Mouse (Mus musculus) intestine, postnatal 0 days (tissue): ENCODE measurements around the gene Pdk4. TPM values are rescaled to one million over a fixed set of nuclear protein-coding genes. Genes with fewer than 3 reads are reported as not detected.

Source experiments
- ATAC-seq: fragments of 200-750 bp; cut with Nextera tagmentation; 2 replicates; pipeline ENCODE4 v1.8.0; 2017; ENCODE audit warnings: mild to moderate bottlenecking, moderate TSS enrichment, moderate library complexity
- H3K27ac ChIP-seq: fragments of 300-500 bp; sonication (generic); 2 replicates; pipeline ENCODE4 v1.5.1; 2014; ENCODE audit warnings: mild to moderate bottlenecking, low read depth, low read length, moderate library complexity
- H3K27me3 ChIP-seq: fragments of 300-500 bp; sonication (generic); replicated peaks from 2 replicates; pipeline ENCODE4 v1.6.1; 2014; ENCODE audit warnings: low read length, mixed read lengths; ENCODE audit not compliant: control insufficient read depth, insufficient read depth
- H3K36me3 ChIP-seq: fragments of 300-500 bp; sonication (generic); 2 replicates; pipeline ENCODE4 v1.6.1; 2014; ENCODE audit warnings: mild to moderate bottlenecking, moderate library complexity; ENCODE audit not compliant: control insufficient read depth, insufficient read depth
- H3K4me1 ChIP-seq: fragments of 300-500 bp; sonication (generic); replicated peaks from 2 replicates; pipeline ENCODE4 v1.6.1; 2014; ENCODE audit warnings: antibody characterized with exemption, low read length, mixed read lengths; ENCODE audit not compliant: control insufficient read depth, insufficient read depth
- H3K4me2 ChIP-seq: fragments of 300-500 bp; sonication (generic); replicated peaks from 2 replicates; pipeline ENCODE4 v1.6.1; 2014; ENCODE audit warnings: low read depth, mild to moderate bottlenecking, moderate library complexity
- H3K4me3 ChIP-seq: fragments of 300-500 bp; sonication (generic); 2 replicates; pipeline ENCODE4 v1.5.1; 2014; ENCODE audit warnings: low read depth, low read length
- H3K9ac ChIP-seq: fragments of 300-500 bp; sonication (generic); 2 replicates; pipeline ENCODE4 v1.6.1; 2014; ENCODE audit warnings: mild to moderate bottlenecking, low read depth, low read length
- H3K9me3 ChIP-seq: fragments of 300-500 bp; sonication (generic); 2 replicates; pipeline ENCODE4 v1.6.1; 2016; ENCODE audit warnings: mixed run types; ENCODE audit not compliant: control insufficient read depth
- CTCF ChIP-seq: sonication (generic); IDR thresholded peaks from 2 replicates; pipeline ENCODE4 v1.5.1; 2016; ENCODE audit warnings: low read depth, mild to moderate bottlenecking, control low read depth, antibody characterized with exemption, moderate library complexity
- WGBS: fragments of 180-500 bp; shearing (Covaris S2); extraction: QIAGEN DNeasy Blood & Tissue Kit; methylation state at CpG from one replicate; pipeline ENCODE4 v1.1.7; 2014; 5-methylcytosine and 5-hydroxymethylcytosine counted together
- polyA plus RNA-seq: library from polyadenylated mRNA; unstranded; fragments of >200 nt; fragmentation: Nextera tagmentation; extraction: Ambion mirVana; gene quantifications from 2 replicates; pipeline ENCODE4 v1.2.1, GENCODE M21; 2015

Pdk4 gene
- polyA plus RNA-seq, 1 experiment from 2014 or later = 23.4 TPM

- ATAC-seq = no peak
- H3K36me3 ChIP-seq = no peaks in the 10 kb centered on the region
- peaks cover 8% of the 10 kb centered on the region; the same call in 1 of the 2 replicates for H3K4me1 ChIP-seq
- H3K27me3 ChIP-seq = no peaks in the 10 kb centered on the region
- no peaks in the 10 kb centered on the region for H3K9me3 ChIP-seq
- H3K9ac ChIP-seq = no peak overlapping the region
- H3K4me2 ChIP-seq = no peak overlapping the region
- H3K27ac ChIP-seq = no peak overlapping the region
- WGBS = 77% methylated on average over 5 of the region's 5 CpGs
- no peak for TF ChIP-seq CTCF
- no peak overlapping the region for H3K4me3 ChIP-seq
Observed at GRCm38 (mm10) chr6:5507821-5508220, 11.7 kb upstream of the Pdk4 start.

- 94% methylated on average over 3 of the region's 3 CpGs for WGBS
Observed at GRCm38 (mm10) chr6:5506271-5506670, 10.2 kb upstream of the Pdk4 start.

DNA sequence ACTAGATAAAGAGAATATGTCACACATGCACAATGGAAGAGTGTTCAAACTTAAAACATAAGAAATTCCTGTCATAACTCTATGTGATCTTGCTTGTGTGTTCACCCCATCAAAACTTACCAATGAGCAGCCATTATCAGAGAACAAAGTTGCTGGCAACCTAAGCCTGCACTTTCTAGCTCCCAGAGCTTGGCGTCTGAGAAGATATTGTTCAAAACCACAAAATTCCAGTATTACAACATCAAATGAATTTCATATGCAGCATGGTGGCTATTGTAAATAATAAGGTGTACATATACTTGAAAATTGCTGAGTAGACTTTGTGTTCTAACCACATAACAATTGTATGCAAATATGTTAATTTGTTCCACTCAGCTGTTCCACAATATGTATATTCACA, 6.7 kb upstream of the Pdk4 start:
- no peak overlapping the region for H3K9ac ChIP-seq
- no peak overlapping the region for H3K4me2 ChIP-seq
- no peaks in the 10 kb centered on the region for H3K36me3 ChIP-seq
- no peak for TF ChIP-seq CTCF
- 93% methylated on average over 1 of the region's 1 CpGs for WGBS
- H3K4me3 ChIP-seq = no peak overlapping the region
- H3K4me1 ChIP-seq = no peaks in the 10 kb centered on the region
- no peaks in the 10 kb centered on the region for H3K9me3 ChIP-seq
- no peak overlapping the region for H3K27ac ChIP-seq
- ATAC-seq = no peak
- no peaks in the 10 kb centered on the region for H3K27me3 ChIP-seq

More at GRCm38 (mm10) chr6:5506271-5506670, 10.2 kb upstream of the Pdk4 start:
- Histone ChIP-seq H3K4me1 (peaks cover 8% of the 10 kb centered on the region; the same call in 1 of the 2 replicates), H3K36me3 (no peaks in the 10 kb centered on the region), H3K27me3 (no peaks in the 10 kb centered on the region), H3K9me3 (no peaks in the 10 kb centered on the region), H3K4me3 (no peak overlapping the region), H3K27ac (no peak overlapping the region), H3K4me2 (no peak overlapping the region), H3K9ac (no peak overlapping the region)
- no peak for TF ChIP-seq CTCF
- ATAC-seq = no peak

GRCm38 (mm10) chr6:5501551-5501950, 5.4 kb upstream of the Pdk4 start:
- no peak for TF ChIP-seq CTCF
- H3K9me3 ChIP-seq = no peaks in the 10 kb centered on the region
- no peak overlapping the region for H3K4me2 ChIP-seq
- no peak overlapping the region for H3K27ac ChIP-seq
- no peak for ATAC-seq
- 83% methylated on average over 10 of the region's 10 CpGs for WGBS
- no peaks in the 10 kb centered on the region for H3K27me3 ChIP-seq
- no peaks in the 10 kb centered on the region for H3K36me3 ChIP-seq
- H3K4me1 ChIP-seq = no peaks in the 10 kb centered on the region
- no peak overlapping the region for H3K9ac ChIP-seq
- no peak overlapping the region for H3K4me3 ChIP-seq

DNA sequence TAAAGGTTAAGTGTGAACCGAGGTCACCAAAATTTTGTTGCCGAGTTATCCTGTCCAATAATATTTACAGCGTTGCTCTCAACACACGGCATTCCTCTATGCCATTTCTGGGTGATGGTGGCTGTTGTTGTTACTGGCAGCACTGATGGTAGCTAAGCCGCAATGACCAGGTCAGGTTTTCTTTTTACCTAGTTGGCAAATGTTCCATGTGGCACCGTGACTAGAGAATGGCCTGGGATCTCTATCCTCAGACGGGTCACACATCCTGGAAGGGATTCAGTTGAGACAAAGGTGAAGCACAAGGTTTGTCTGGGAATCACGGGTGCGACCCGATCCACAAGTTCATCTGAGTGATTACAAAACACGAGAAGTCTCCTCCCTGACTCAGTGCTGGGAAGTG, 2.6 kb upstream of the Pdk4 start:
- Histone ChIP-seq H3K4me1 (no peaks in the 10 kb centered on the region), H3K27ac (no peak overlapping the region), H3K9me3 (no peaks in the 10 kb centered on the region), H3K9ac (no peak overlapping the region), H3K36me3 (no peaks in the 10 kb centered on the region), H3K27me3 (no peaks in the 10 kb centered on the region), H3K4me2 (no peak overlapping the region), H3K4me3 (no peak overlapping the region)
- WGBS = 85% methylated on average over 11 of the region's 11 CpGs
- no peak for ATAC-seq
- TF ChIP-seq CTCF = no peak

- no peak for ATAC-seq
- H3K27me3 ChIP-seq = no peaks in the 10 kb centered on the region
- H3K9me3 ChIP-seq = no peaks in the 10 kb centered on the region
- 51% methylated on average over 3 of the region's 3 CpGs for WGBS
- H3K4me3 ChIP-seq = 0 out of 2 replicates have a peak overlapping the region, but pooled peaks have one; percentile 62
- peak overlapping the region; percentile 82 for H3K4me2 ChIP-seq
- peaks cover 3% of the 10 kb centered on the region; the same call in 1 of the 2 replicates for H3K36me3 ChIP-seq
- peak overlapping the region; percentile 81; the same call in 1 of the 2 replicates for H3K27ac ChIP-seq
- no peaks in the 10 kb centered on the region for H3K4me1 ChIP-seq
- no peak for TF ChIP-seq CTCF
- H3K9ac ChIP-seq = no peak overlapping the region
Observed at GRCm38 (mm10) chr6:5496854-5497235, 736 bp upstream of the Pdk4 start.

DNA sequence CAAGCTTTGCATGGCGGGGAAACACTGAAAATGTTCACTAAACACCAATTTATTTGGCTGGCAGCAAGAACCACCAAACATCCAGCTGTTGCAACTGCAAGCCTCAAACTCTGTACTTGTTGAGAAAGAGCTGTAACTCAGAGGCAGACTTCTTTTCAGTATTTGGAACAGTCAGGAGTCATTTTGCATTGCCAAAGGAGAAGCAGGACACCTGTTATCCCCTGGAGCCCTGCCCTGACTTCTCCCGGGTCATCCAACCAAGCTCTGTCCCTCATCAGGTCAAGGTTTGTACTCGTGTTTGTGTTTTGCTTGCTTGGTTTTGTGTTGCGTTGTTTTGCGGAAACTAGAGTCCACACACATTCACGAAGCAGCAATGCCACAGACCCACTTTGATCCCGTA, 11.1 kb downstream of the Pdk4 start:
- no peaks in the 10 kb centered on the region for H3K9me3 ChIP-seq
- 87% methylated on average over 7 of the region's 7 CpGs for WGBS
- H3K27me3 ChIP-seq = no peaks in the 10 kb centered on the region
- ATAC-seq = no peak
- peaks cover 45% of the 10 kb centered on the region for H3K36me3 ChIP-seq
- no peak overlapping the region for H3K4me2 ChIP-seq
- no peaks in the 10 kb centered on the region for H3K4me1 ChIP-seq
- no peak overlapping the region for H3K4me3 ChIP-seq
- no peak overlapping the region for H3K27ac ChIP-seq
- no peak for TF ChIP-seq CTCF
- H3K9ac ChIP-seq = no peak overlapping the region
